Mouse (Mus musculus) cerebellum, adult 2 months (tissue): Measurements from ENCODE around the gene Phf21a. TPM values are rescaled to one million over a fixed set of nuclear protein-coding genes. Genes with fewer than 3 reads are reported as not detected.
A peak's percentile ranks its signal among the peaks of the same experiment; 100 is the strongest.

Source experiments
- DNase-seq, 2 experiments: peaks; one replicate each; pipeline ENCODE4 v3.0.0; 2021
- H3K27ac ChIP-seq: fragments of 200-500 bp; 2 replicates; pipeline ENCODE4 v1.5.1; 2012; ENCODE audit warnings: low read length, control low read depth, inconsistent platforms; ENCODE audit not compliant: insufficient read depth
- H3K27me3 ChIP-seq: fragments of 200-500 bp; 2 replicates; pipeline ENCODE4 v1.6.1; 2012; ENCODE audit warnings: inconsistent platforms, mild to moderate bottlenecking, low read length, moderate library complexity; ENCODE audit not compliant: control insufficient read depth, insufficient read depth
- H3K4me1 ChIP-seq: fragments of 200-500 bp; 2 replicates; pipeline ENCODE4 v1.6.1; 2011; ENCODE audit warnings: low read length; ENCODE audit not compliant: control insufficient read depth, insufficient read depth
- H3K4me3 ChIP-seq: fragments of 200-500 bp; replicated peaks from 2 replicates; pipeline ENCODE3; 2011; ENCODE audit warnings: mild to moderate bottlenecking, low read depth, low read length, control low read depth; ENCODE audit not compliant: insufficient read depth
- CTCF ChIP-seq: fragments of 200-500 bp; IDR thresholded peaks from 2 replicates; pipeline ENCODE4 v1.5.1; 2011; ENCODE audit warnings: low read depth, mild to moderate bottlenecking, control low read depth, low read length, moderate library complexity, borderline replicate concordance; ENCODE audit not compliant: insufficient read depth
- POLR2A ChIP-seq: fragments of 200-500 bp; IDR thresholded peaks from 2 replicates; pipeline ENCODE4 v1.6.1; 2011; ENCODE audit warnings: low read length, control low read depth, borderline replicate concordance; ENCODE audit not compliant: insufficient read depth
- WGBS: fragments of 180-500 bp; shearing (Covaris S2); methylation state at CpG from one replicate; pipeline ENCODE4 v1.1.7; 2018; 5-methylcytosine and 5-hydroxymethylcytosine counted together
- polyA plus RNA-seq: library from polyadenylated mRNA; depleted of rRNA; stranded (reverse); fragments of >200 nt; gene quantifications from 2 replicates; pipeline ENCODE4 v1.2.3, GENCODE M21; 2012; rRNA removed

Phf21a gene
- polyA plus RNA-seq, 1 experiment: 60.4 TPM

GRCm38 (mm10) chr2:92402591-92403326, 309.8 kb downstream of the Phf21a start:
- TF ChIP-seq POLR2A (peak; percentile 62; the same call in 1 of the 2 replicates), CTCF (no peak)
- H3K27me3 ChIP-seq: no peaks in the 10 kb centered on the region
- H3K4me1 ChIP-seq: peaks cover 44% of the 10 kb centered on the region
- H3K27ac ChIP-seq: peak overlapping the region; percentile 99
- DNase-seq: peak; percentile 88 to 93
- WGBS: 6% methylated on average over 4 of the region's 4 CpGs
- H3K4me3 ChIP-seq: peak overlapping the region; percentile 45

- WGBS: 40% methylated on average over 5 of the region's 5 CpGs
- H3K27ac ChIP-seq: peak overlapping the region; percentile 90
- H3K4me1 ChIP-seq: peaks cover 46% of the 10 kb centered on the region
- no peak overlapping the region for H3K4me3 ChIP-seq
- DNase-seq: no peak
- H3K27me3 ChIP-seq: no peaks in the 10 kb centered on the region
- no peak for TF ChIP-seq POLR2A
- no peak for TF ChIP-seq CTCF
Measured at GRCm38 (mm10) chr2:92403776-92404319, 310.9 kb downstream of the Phf21a start.

GRCm38 (mm10) chr2:92404737-92405136, 311.8 kb downstream of the Phf21a start:
- 3% methylated on average over 6 of the region's 6 CpGs for WGBS
- Histone ChIP-seq H3K4me1 (peaks cover 46% of the 10 kb centered on the region), H3K27ac (peak overlapping the region; percentile 90), H3K27me3 (no peaks in the 10 kb centered on the region), H3K4me3 (no peak overlapping the region)
- peak; percentile 49 to 56 for DNase-seq
- no peak for TF ChIP-seq POLR2A
- TF ChIP-seq CTCF: no peak

DNA sequence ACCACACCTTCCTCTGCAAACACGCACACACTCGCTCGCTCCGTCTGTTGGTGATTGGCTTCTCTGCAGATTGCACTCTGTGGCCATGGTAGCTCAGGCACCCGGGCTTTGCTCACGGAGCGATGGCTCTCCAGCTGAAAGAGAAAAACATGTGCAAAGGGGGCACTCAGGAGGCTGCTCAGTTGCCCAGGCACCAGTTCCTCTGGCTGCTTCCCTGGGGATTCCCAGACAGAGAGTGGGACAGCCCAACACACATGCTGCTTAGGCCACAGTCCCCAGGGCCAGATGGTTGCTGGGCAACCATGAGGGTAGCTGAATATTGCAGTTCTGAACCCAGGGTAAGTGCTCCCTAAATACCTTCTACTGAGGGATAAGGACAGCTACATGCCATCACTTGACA, 312.8 kb downstream of the Phf21a start:
- TF ChIP-seq CTCF (no peak), POLR2A (no peak)
- H3K27me3 ChIP-seq: no peaks in the 10 kb centered on the region
- H3K4me3 ChIP-seq: no peak overlapping the region
- WGBS: 25% methylated on average over 7 of the region's 7 CpGs
- peaks cover 53% of the 10 kb centered on the region for H3K4me1 ChIP-seq
- DNase-seq: no peak
- H3K27ac ChIP-seq: peak overlapping the region; percentile 90

DNA sequence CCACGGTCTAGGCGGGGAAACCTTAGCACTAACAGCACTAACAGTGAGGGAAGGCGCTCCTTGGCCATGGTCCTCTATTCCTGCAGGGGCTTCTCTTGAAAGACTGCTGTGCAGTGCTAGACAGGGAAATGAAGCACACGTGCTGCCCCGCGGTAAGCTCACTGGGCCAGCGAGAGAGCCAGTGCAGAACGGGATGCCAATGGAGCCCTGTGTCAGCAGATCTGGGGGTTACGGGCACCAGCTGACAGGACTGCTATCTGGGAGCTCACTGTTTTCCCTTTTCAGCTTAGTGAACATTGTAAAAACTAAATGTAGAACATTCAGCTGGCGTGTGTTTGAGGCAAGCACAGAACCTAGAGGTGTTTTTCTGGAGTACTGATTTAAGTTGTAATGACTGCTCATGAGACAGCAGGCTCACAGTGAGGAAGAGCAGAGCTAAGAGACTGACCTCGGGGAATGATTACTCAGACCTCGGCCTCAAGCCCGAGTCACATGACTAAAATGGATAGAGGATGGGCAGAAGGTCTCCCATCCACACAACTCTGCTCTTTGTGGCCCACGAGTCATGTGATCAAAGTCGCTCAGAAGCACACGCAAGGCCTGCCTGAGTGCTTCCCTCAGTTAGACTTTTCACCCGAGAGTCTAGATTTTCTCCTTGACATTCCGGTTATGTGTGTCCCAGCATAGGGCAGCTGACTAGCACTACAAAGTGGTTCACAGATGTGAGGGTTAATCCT, 315.6 kb downstream of the Phf21a start:
- no peak for DNase-seq
- TF ChIP-seq CTCF (no peak), POLR2A (no peak)
- 61% methylated on average over 18 of the region's 18 CpGs for WGBS
- no peak overlapping the region for H3K4me3 ChIP-seq
- peak overlapping the region; percentile 22; the same call in 1 of the 2 replicates for H3K27ac ChIP-seq
- H3K4me1 ChIP-seq: peaks cover 67% of the 10 kb centered on the region
- H3K27me3 ChIP-seq: no peaks in the 10 kb centered on the region

DNA sequence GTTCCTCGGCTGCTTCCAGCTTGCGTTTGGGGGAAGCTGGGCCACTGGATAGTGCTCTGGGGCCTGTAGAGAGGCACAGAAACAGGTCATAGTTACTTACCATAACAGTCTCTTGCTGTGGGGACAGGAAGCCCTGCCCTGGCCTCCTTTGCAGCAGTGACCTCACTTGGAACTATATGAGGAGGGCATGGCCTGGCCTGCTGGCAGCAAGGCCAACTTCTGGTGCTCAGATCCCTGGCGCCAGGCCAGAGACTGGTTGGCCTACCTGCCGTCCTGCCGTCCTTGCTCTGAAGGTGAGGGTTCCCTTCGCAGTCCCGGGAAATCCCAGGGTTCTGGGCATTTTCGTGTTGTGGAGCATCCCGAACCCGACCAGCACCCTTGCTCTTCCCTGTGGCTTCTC, 318.8 kb downstream of the Phf21a start:
- no peak for TF ChIP-seq CTCF
- TF ChIP-seq POLR2A: no peak
- Histone ChIP-seq H3K4me3 (no peak overlapping the region), H3K27me3 (no peaks in the 10 kb centered on the region), H3K27ac (peak overlapping the region; percentile 62), H3K4me1 (peaks cover 43% of the 10 kb centered on the region)
- WGBS: 14% methylated on average over 10 of the region's 10 CpGs
- peak; percentile 81 to 86 for DNase-seq

Other genes starting within 250 kb of the Phf21a start
- 2.0 TPM in 2 replicates for gene Chrm4, start 165.9 kb upstream of the Phf21a start, polyA plus RNA-seq
- 77.8 and 78.9 TPM in 2 replicates for gene Mdk, start 160.8 kb upstream of the Phf21a start, polyA plus RNA-seq
- not detected in 2 replicates for gene Gm9821, start 147.4 kb upstream of the Phf21a start, polyA plus RNA-seq
- 716 and 832 TPM in 2 replicates for gene Dgkz, start 117.3 kb upstream of the Phf21a start, polyA plus RNA-seq
- gene Creb3l1, start 68.6 kb upstream of the Phf21a start, polyA plus RNA-seq: 1.3 and 1.7 TPM in 2 replicates